Mouse (Mus musculus) brown adipose tissue, adult 24 weeks (tissue): ENCODE data around the gene Dnah9. TPM values are rescaled to one million over a fixed set of nuclear protein-coding genes. Genes with fewer than 3 reads are reported as not detected.

ENCODE experiments used
- H3K27ac ChIP-seq: fragments of 200-500 bp; replicated peaks from 2 replicates; pipeline ENCODE4 v1.5.1; 2012; ENCODE audit warnings: low read depth, mild to moderate bottlenecking, low read length
- H3K4me1 ChIP-seq: fragments of 200-500 bp; 2 replicates; pipeline ENCODE4 v1.6.1; 2012; ENCODE audit warnings: low read length, mixed read lengths; ENCODE audit not compliant: control insufficient read depth, insufficient read depth, insufficient read length
- H3K4me3 ChIP-seq: fragments of 200-500 bp; 2 replicates; pipeline ENCODE4 v1.5.1; 2012; ENCODE audit warnings: low read depth, mild to moderate bottlenecking, low read length, moderate library complexity; ENCODE audit not compliant: insufficient read depth
- polyA plus RNA-seq: library from polyadenylated mRNA; stranded (reverse); fragments of >200 nt; gene quantifications from 2 replicates; pipeline ENCODE4 v1.2.4, GENCODE M21; 2012; ENCODE audit not compliant: missing spikeins, insufficient read depth, insufficient read length

The Dnah9 gene
- not detected in 2 replicates for polyA plus RNA-seq

DNA sequence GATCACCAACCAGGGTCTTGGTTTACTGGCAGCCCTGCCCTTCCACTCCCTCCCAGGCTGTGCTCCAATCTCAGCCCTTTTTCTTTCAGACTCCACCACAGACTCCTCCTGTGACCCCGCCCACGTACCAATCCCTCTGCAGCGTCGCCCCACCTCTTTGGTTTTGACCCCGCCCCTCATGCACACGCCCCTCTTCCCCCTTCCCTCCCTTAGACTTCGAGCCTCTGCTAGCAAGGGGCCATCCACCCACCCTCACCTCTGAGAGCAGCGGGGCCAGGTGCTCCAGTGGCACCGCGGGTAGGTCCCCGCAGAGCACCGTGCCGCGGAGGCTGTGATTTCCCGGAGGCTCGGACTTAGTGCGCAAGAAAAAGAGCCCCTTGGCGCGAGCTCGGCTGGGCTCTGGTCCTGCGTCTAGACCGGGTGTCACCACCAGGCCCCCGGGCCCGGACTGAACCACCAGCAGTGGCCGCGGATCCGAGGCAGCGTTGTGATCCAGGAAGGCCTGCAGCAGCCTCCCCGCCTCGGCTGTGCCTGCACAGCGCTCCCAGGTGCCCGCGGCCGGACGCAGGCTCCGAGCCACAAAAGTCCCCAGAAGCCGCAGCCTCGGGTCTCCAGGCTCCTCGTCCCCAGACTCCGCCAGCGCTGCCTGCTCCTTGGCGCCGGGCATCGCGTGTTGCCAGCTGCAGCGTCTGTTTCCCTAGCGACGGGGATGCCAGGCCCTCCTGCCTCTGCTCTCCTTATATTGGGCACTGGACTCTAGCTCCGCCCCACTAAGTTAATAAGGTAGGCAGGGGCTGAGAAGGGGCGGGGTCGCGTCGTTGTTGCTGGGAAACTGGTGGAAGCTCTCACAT is at the start of gene Dnah9:
TSS of gene Dnah9 (minus strand) at position 751 of the 851 bp plus-strand sequence.
- peak within 1 kb of the TSS; percentile 21 for H3K4me3 ChIP-seq
- H3K27ac ChIP-seq = no peak within 1 kb of the TSS
- no peaks in the 10 kb centered on the region for H3K4me1 ChIP-seq

DNA sequence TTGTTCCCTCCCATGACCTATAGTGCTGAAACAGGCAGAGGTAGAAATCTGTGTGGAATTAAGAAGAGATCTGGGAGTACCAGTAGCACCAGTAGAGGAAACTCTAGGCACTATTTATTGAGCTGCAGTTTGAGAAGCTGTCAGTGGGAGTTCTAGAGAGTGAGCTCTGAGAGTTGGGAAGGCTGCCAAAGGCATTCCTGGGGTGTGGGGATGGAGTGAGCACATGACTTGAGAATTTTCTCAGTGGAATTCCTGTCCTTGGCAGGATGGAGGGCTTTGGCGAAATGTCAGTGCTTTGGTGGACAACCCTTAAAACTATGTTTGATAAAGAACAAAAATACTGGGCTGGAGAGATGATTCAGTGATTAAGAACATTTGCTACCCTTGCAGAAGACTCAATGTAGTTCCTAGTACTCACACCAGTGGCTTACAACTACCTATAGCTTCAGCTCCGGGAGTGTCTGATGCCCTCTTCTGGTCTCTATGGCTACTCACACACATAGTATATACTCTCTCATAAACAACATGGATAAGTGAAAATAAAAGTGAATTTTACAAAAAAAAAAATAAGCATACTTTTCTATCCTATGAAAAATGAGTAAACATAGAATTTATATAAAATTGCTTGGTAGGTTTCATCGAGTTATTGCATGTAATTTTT is 20.4 kb upstream of the Dnah9 start:
- no peaks in the 10 kb centered on the region for H3K4me1 ChIP-seq
- no peak overlapping the region for H3K27ac ChIP-seq
- no peak overlapping the region for H3K4me3 ChIP-seq

DNA sequence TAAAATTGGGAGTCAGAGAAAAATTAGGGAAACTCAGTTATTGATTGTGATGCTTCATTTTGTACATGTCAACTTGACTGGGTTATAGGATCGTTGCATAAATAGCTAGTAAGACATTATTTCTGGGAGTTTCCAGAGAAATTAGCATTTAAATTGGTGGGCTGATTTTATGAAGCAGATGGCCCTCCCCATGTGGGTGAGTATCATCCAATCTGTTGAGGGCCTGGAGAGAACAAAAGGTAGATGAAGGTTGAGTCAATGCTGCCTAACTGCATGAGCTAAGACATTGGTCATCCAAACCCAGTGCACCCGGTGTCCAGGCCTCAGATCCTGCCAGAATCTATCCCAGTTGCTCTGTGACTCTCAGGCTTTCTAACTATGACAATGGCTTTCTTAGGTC is 19.8 kb upstream of the Dnah9 start:
- H3K4me1 ChIP-seq = no peaks in the 10 kb centered on the region
- H3K27ac ChIP-seq = no peak overlapping the region
- no peak overlapping the region for H3K4me3 ChIP-seq

GRCm38 (mm10) chr11:66177781-66178180 is 9.4 kb upstream of the Dnah9 start:
- no peaks in the 10 kb centered on the region for H3K4me1 ChIP-seq
- H3K27ac ChIP-seq = no peak overlapping the region
- H3K4me3 ChIP-seq = no peak overlapping the region

DNA sequence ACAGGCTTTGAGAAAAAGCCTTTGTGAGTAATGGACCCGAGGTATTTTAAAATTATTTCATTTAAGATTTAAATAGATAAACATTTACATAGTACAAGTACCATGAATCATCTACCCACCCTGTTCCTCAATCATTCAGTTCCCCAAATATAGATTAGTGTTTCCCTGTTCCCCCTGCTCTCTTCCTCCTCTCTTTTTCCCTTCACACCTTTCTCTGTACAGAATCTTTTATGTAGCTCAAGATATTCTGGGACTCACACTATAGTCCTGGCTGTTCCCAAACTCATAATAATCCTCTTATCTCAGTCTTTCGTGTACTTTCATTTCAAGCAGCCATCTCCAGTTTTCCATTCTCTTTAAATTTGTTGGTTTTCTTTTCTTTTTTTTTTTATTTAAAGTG is 4.3 kb downstream of the Dnah9 start:
- H3K4me3 ChIP-seq = no peak overlapping the region
- H3K4me1 ChIP-seq = no peaks in the 10 kb centered on the region

DNA sequence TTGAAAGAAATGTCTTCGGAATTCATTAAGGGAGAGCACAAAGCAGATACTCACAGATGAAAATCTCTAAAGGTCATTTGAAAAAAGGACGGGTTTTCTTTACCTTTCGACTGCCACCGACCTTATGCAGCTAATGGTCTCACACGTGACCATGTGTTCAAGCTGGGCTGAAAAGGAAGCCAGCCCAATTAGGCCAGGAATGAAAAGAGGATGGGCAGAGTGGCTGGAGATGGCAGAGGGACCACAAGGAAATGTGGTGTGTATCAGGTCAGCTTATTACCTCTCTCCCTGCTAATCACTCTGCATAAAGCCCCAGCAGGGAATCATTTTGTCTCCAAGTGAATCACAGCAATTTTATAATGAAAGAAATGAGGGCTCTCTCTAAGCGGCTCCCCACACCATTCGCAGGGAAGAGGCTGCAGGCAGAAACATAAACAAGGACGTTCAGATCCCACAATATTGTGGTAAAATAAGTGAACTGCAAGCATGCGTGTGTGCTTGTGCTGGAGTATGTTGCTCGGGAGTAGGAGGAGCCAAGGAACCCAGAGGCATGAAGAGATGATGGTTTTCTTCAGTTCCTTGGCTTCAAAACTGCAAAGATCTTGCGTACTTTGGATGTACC is 27.6 kb downstream of the Dnah9 start:
- no peak overlapping the region for H3K27ac ChIP-seq
- H3K4me3 ChIP-seq = no peak overlapping the region
- no peaks in the 10 kb centered on the region for H3K4me1 ChIP-seq

More for the DNA sequence above, 4.3 kb downstream of the Dnah9 start:
- no peak overlapping the region for H3K27ac ChIP-seq

DNA sequence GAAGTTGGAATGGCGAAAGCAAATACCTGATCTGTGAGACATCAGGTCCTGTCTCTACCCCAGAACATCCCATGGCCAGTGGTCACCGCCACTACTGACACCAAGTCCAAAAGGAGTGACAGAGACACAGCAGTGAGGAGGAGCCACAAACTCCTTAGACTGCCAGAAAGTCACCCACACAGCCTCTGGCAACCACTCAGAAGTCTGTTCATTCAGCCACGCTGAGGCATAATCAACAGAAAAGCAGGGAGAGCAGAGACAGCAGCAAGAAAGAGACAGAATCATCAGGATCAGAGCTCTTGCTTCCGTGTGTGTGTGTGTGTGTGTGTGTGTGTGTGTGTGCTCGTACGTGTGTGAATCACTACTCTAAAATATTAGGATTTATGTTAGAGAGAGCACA is 33.5 kb downstream of the Dnah9 start:
- no peak overlapping the region for H3K4me3 ChIP-seq
- H3K4me1 ChIP-seq = no peaks in the 10 kb centered on the region
- H3K27ac ChIP-seq = no peak overlapping the region

DNA sequence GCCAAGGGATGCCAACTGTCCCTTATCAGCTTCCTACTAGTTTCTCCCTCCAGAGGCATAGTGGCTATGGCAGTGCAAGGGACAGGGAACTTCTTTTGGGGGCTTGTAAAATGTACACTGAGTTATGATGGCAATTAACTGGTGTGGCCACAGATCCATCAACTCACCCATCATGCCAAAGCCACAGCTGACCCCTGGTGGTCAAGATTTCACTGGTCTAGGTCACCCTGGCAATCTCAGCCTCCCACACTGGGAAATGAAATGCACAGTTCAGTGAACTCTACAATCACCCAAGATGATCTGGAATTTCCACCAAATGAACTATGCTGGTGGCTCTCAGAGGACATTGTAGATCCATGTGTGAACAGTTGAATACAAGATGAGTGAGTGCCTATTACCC is 42.2 kb downstream of the Dnah9 start:
- no peak overlapping the region for H3K27ac ChIP-seq
- no peaks in the 10 kb centered on the region for H3K4me1 ChIP-seq

GRCm38 (mm10) chr11:66124496-66124895 is 43.9 kb downstream of the Dnah9 start:
- no peaks in the 10 kb centered on the region for H3K4me1 ChIP-seq
- H3K4me3 ChIP-seq = no peak overlapping the region
- no peak overlapping the region for H3K27ac ChIP-seq

More for the DNA sequence above, 42.2 kb downstream of the Dnah9 start:
- H3K4me3 ChIP-seq = no peak overlapping the region

DNA sequence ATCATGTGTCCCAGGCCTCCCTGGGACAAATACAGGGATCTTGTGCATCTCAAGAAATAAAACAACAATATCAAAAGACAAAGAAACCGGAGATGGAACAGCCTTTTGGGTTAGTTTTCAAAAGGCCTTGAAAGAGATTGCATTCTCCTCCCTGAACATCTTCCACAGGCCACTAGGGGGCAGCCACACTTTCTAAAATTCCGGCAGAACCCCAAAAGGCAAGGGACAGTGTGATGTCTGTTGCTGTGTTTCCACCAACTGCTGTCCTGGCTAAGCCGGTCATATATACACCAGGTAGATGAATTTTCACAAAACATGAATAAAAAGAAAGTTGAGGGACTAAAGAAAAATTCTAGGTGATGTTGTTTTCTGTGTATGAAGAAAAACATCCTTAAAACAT is 46.3 kb downstream of the Dnah9 start:
- no peaks in the 10 kb centered on the region for H3K4me1 ChIP-seq
- no peak overlapping the region for H3K4me3 ChIP-seq
- H3K27ac ChIP-seq = no peak overlapping the region

- Histone ChIP-seq H3K27ac (no peak overlapping the region), H3K4me3 (no peak overlapping the region), H3K4me1 (no peaks in the 10 kb centered on the region)
Observed at GRCm38 (mm10) chr11:66083663-66084254, 84.6 kb downstream of the Dnah9 start.

DNA sequence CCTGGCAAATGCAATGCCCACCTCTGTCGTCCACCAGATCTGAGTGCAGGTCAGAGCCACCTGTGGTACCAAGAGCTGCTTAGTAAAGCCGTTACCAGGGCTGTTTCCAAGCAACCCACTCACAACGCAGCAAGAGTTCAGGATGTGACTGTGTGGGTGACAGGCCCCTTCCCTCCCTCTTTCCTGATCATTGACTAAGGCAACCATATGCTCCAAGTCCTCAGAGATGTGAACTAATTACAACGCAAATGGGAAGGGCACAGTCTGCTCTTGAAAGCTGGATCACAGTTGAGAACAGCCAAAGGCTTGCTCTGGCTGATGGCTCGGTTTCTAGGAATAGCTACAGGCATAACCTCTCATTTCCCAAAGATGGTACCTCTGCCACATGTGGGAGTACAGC is 95.4 kb downstream of the Dnah9 start:
- Histone ChIP-seq H3K27ac (no peak overlapping the region), H3K4me3 (no peak overlapping the region), H3K4me1 (no peaks in the 10 kb centered on the region)

DNA sequence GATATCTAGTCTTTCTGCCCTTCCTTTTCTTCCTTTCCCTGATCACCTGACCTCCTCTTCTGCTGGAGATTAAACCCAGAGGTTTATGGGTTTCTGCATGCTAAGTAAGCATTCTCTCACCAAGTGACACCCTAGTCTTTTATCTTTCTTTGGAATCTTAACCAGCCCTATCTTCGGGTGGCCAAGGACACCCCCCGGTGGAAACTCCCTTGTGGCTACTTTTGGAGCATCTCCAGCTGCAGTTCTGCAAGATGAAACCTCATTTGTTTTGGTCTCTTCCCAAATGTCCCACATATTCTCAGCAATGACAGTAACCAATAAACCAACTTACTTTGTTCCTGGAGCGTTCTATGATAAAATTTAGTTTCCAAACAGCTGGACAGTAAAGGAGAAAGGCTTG is 109.4 kb downstream of the Dnah9 start:
- H3K27ac ChIP-seq = no peak overlapping the region
- H3K4me3 ChIP-seq = no peak overlapping the region
- 0 out of 2 replicates have a peak, but pooled peaks cover 3% of the 10 kb centered on the region for H3K4me1 ChIP-seq

DNA sequence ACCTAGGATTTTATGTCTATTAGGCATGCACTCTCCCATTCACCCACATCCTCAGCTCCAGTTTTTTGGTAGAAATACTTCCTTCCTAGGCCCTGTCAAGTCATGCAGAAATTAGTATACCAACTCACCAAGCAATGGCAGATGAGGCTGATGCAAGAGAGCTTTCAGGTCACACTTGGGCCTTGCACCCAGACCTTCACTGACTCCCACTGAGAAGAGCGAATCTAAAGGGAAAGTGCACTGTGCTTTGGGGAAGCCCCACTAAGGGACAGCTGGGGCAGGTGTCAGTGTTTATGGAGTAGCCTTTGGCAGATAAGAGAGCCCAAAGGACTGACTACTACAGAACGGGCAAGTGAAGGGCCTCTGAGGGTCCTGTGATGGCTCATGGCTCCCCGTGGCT is 117.1 kb downstream of the Dnah9 start:
- no peak overlapping the region for H3K27ac ChIP-seq
- H3K4me3 ChIP-seq = no peak overlapping the region
- no peaks in the 10 kb centered on the region for H3K4me1 ChIP-seq

DNA sequence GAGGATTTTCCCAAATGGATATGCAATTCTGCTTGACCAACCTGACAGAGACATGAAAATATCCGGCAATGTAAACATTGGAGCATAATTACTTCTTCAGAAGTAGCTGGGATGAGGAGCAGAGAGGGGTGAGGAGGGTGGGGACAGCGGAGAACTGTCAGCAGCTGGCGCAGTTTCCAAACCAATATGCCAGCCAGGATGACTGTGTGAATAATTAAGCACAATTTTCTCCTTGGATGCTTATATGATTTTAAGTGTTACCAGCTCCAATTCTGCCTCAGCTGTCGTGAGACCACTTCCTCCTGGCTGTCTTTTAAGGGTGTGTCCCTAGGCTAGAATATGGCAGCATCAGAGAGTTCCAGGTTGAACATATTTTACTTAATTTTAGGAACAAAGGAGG is 119.2 kb downstream of the Dnah9 start:
- H3K4me1 ChIP-seq = no peaks in the 10 kb centered on the region
- no peak overlapping the region for H3K27ac ChIP-seq
- no peak overlapping the region for H3K4me3 ChIP-seq
